Mouse (Mus musculus): ENCODE measurements at regions not wholly inside any gene's neighbourhood (a gene's known extent, or its start where the extent isn't known, plus 50 kb on each side); places are given as distances from the start of the nearest gene placed in this dataset.

- H3K9ac ChIP-seq = no peak overlapping the region
- peaks cover 1% of the 10 kb centered on the region; the same call in 1 of the 2 replicates for H3K4me1 ChIP-seq
- 78% methylated on average over 7 of the region's 7 CpGs for WGBS
- H3K27me3 ChIP-seq (replicated peaks) = no peaks in the 10 kb centered on the region
- no peak for ATAC-seq (ENCODE audit: insufficient read depth, low FRiP score, low read depth)
- H3K4me3 ChIP-seq (replicated peaks) = no peak overlapping the region
- H3K27ac ChIP-seq = no peak overlapping the region
- H3K9me3 ChIP-seq = no peaks in the 10 kb centered on the region
- no peaks in the 10 kb centered on the region for H3K36me3 ChIP-seq
- H3K4me2 ChIP-seq = no peak overlapping the region
Observed at GRCm38 (mm10) chr4:95191654-95192406, 139.8 kb upstream of the Jun start.

GRCm38 (mm10) chr4:95192562-95192961 is 140.5 kb upstream of the Jun start:
- Histone ChIP-seq H3K4me3 (replicated peaks) (no peak overlapping the region), H3K9me3 (no peaks in the 10 kb centered on the region), H3K4me1 (peaks cover 8% of the 10 kb centered on the region; the same call in 1 of the 2 replicates), H3K36me3 (no peaks in the 10 kb centered on the region), H3K9ac (no peak overlapping the region), H3K4me2 (no peak overlapping the region), H3K27ac (peak overlapping the region; percentile 12; the same call in 1 of the 2 replicates), H3K27me3 (replicated peaks) (no peaks in the 10 kb centered on the region)
- no peak for ATAC-seq (ENCODE audit: insufficient read depth, low FRiP score, low read depth)

GRCm38 (mm10) chr4:95193028-95193427 is 141.0 kb upstream of the Jun start:
- Histone ChIP-seq H3K4me1 (peaks cover 9% of the 10 kb centered on the region; the same call in 1 of the 2 replicates), H3K4me2 (no peak overlapping the region), H3K4me3 (replicated peaks) (no peak overlapping the region), H3K27ac (peak overlapping the region; percentile 12), H3K27me3 (replicated peaks) (no peaks in the 10 kb centered on the region), H3K9ac (no peak overlapping the region), H3K36me3 (no peaks in the 10 kb centered on the region), H3K9me3 (no peaks in the 10 kb centered on the region)
- WGBS = 23% methylated on average over 4 of the region's 4 CpGs
- ATAC-seq (ENCODE audit: insufficient read depth, low FRiP score, low read depth) = peak; percentile 83

- Histone ChIP-seq H3K4me1 (peaks cover 9% of the 10 kb centered on the region; the same call in 1 of the 2 replicates), H3K36me3 (no peaks in the 10 kb centered on the region), H3K27ac (peak overlapping the region; percentile 12), H3K4me3 (replicated peaks) (no peak overlapping the region), H3K9ac (no peak overlapping the region), H3K4me2 (no peak overlapping the region), H3K9me3 (no peaks in the 10 kb centered on the region), H3K27me3 (replicated peaks) (no peaks in the 10 kb centered on the region)
- ATAC-seq (ENCODE audit: insufficient read depth, low FRiP score, low read depth) = 0 out of 2 replicates have a peak, but pooled peaks have one; percentile 21
- 71% methylated on average over 4 of the region's 4 CpGs for WGBS
Observed at GRCm38 (mm10) chr4:95193473-95193872, 141.5 kb upstream of the Jun start.

GRCm38 (mm10) chr4:95194621-95195455 is 142.8 kb upstream of the Jun start:
- no peaks in the 10 kb centered on the region for H3K9me3 ChIP-seq
- no peak overlapping the region for H3K9ac ChIP-seq
- H3K27ac ChIP-seq = no peak overlapping the region
- H3K4me1 ChIP-seq = peaks cover 9% of the 10 kb centered on the region; the same call in 1 of the 2 replicates
- H3K4me2 ChIP-seq = no peak overlapping the region
- H3K36me3 ChIP-seq = no peaks in the 10 kb centered on the region
- ATAC-seq (ENCODE audit: insufficient read depth, low FRiP score, low read depth) = no peak
- H3K27me3 ChIP-seq (replicated peaks) = no peaks in the 10 kb centered on the region
- H3K4me3 ChIP-seq (replicated peaks) = no peak overlapping the region
- 64% methylated on average over 5 of the region's 5 CpGs for WGBS

- Histone ChIP-seq H3K4me1 (peaks cover 9% of the 10 kb centered on the region; the same call in 1 of the 2 replicates), H3K4me2 (no peak overlapping the region), H3K27me3 (replicated peaks) (no peaks in the 10 kb centered on the region), H3K9me3 (no peaks in the 10 kb centered on the region), H3K4me3 (replicated peaks) (no peak overlapping the region), H3K9ac (no peak overlapping the region), H3K36me3 (no peaks in the 10 kb centered on the region), H3K27ac (no peak overlapping the region)
- ATAC-seq (ENCODE audit: insufficient read depth, low FRiP score, low read depth) = no peak
- 36% methylated on average over 2 of the region's 2 CpGs for WGBS
Observed at GRCm38 (mm10) chr4:95196106-95196505, 144.1 kb upstream of the Jun start.

GRCm38 (mm10) chr4:95197077-95197711 is 145.2 kb upstream of the Jun start:
- Histone ChIP-seq H3K4me2 (no peak overlapping the region), H3K4me3 (replicated peaks) (no peak overlapping the region), H3K27ac (peak overlapping the region; percentile 8; the same call in 1 of the 2 replicates), H3K4me1 (peaks cover 9% of the 10 kb centered on the region; the same call in 1 of the 2 replicates), H3K27me3 (replicated peaks) (no peaks in the 10 kb centered on the region), H3K36me3 (no peaks in the 10 kb centered on the region), H3K9ac (no peak overlapping the region), H3K9me3 (no peaks in the 10 kb centered on the region)
- ATAC-seq (ENCODE audit: insufficient read depth, low FRiP score, low read depth) = no peak
- WGBS = 33% methylated on average over 7 of the region's 7 CpGs

GRCm38 (mm10) chr4:95199394-95199793 is 147.4 kb upstream of the Jun start:
- no peak overlapping the region for H3K4me2 ChIP-seq
- H3K4me1 ChIP-seq = peaks cover 9% of the 10 kb centered on the region; the same call in 1 of the 2 replicates
- no peaks in the 10 kb centered on the region for H3K27me3 ChIP-seq (replicated peaks)
- H3K4me3 ChIP-seq (replicated peaks) = no peak overlapping the region
- 84% methylated on average over 5 of the region's 5 CpGs for WGBS
- no peak overlapping the region for H3K27ac ChIP-seq
- no peaks in the 10 kb centered on the region for H3K36me3 ChIP-seq
- no peak for ATAC-seq (ENCODE audit: insufficient read depth, low FRiP score, low read depth)
- H3K9me3 ChIP-seq = no peaks in the 10 kb centered on the region
- H3K9ac ChIP-seq = no peak overlapping the region

- H3K36me3 ChIP-seq = no peaks in the 10 kb centered on the region
- no peak overlapping the region for H3K9ac ChIP-seq
- no peak overlapping the region for H3K4me2 ChIP-seq
- no peak overlapping the region for H3K27ac ChIP-seq
- no peak for ATAC-seq (ENCODE audit: insufficient read depth, low FRiP score, low read depth)
- WGBS = 88% methylated on average over 7 of the region's 7 CpGs
- H3K27me3 ChIP-seq (replicated peaks) = no peaks in the 10 kb centered on the region
- H3K4me3 ChIP-seq (replicated peaks) = no peak overlapping the region
- no peaks in the 10 kb centered on the region for H3K9me3 ChIP-seq
- H3K4me1 ChIP-seq = peaks cover 9% of the 10 kb centered on the region; the same call in 1 of the 2 replicates
Observed at GRCm38 (mm10) chr4:95200130-95200529, 148.1 kb upstream of the Jun start.

- Histone ChIP-seq H3K27me3 (replicated peaks) (no peaks in the 10 kb centered on the region), H3K27ac (no peak overlapping the region), H3K9me3 (no peaks in the 10 kb centered on the region), H3K4me1 (0 out of 2 replicates have a peak, but pooled peaks cover 1% of the 10 kb centered on the region), H3K9ac (no peak overlapping the region), H3K4me2 (no peak overlapping the region), H3K4me3 (replicated peaks) (no peak overlapping the region), H3K36me3 (no peaks in the 10 kb centered on the region)
- no peak for ATAC-seq (ENCODE audit: insufficient read depth, low FRiP score, low read depth)
- WGBS = 78% methylated on average over 6 of the region's 6 CpGs
Observed at GRCm38 (mm10) chr4:95202478-95202877, 150.5 kb upstream of the Jun start.

GRCm38 (mm10) chr4:95203577-95203976 is 151.6 kb upstream of the Jun start:
- no peak overlapping the region for H3K27ac ChIP-seq
- no peak overlapping the region for H3K4me3 ChIP-seq (replicated peaks)
- no peaks in the 10 kb centered on the region for H3K36me3 ChIP-seq
- H3K9ac ChIP-seq = no peak overlapping the region
- ATAC-seq (ENCODE audit: insufficient read depth, low FRiP score, low read depth) = no peak
- H3K4me2 ChIP-seq = no peak overlapping the region
- no peaks in the 10 kb centered on the region for H3K27me3 ChIP-seq (replicated peaks)
- H3K9me3 ChIP-seq = no peaks in the 10 kb centered on the region
- no peaks in the 10 kb centered on the region for H3K4me1 ChIP-seq

- Histone ChIP-seq H3K36me3 (no peaks in the 10 kb centered on the region), H3K4me1 (no peaks in the 10 kb centered on the region), H3K27ac (no peak overlapping the region), H3K4me2 (no peak overlapping the region), H3K4me3 (replicated peaks) (no peak overlapping the region), H3K9me3 (no peaks in the 10 kb centered on the region), H3K27me3 (replicated peaks) (no peaks in the 10 kb centered on the region), H3K9ac (no peak overlapping the region)
- WGBS = 62% methylated on average over 1 of the region's 1 CpGs
- no peak for ATAC-seq (ENCODE audit: insufficient read depth, low FRiP score, low read depth)
Observed at GRCm38 (mm10) chr4:95205372-95205771, 153.3 kb upstream of the Jun start.

All from stomach, embryonic 15.5 days (tissue).